Mouse (Mus musculus): ENCODE measurements around the gene Ube4a.
A peak's percentile ranks its signal among the peaks of the same experiment; 100 is the strongest.

DNA sequence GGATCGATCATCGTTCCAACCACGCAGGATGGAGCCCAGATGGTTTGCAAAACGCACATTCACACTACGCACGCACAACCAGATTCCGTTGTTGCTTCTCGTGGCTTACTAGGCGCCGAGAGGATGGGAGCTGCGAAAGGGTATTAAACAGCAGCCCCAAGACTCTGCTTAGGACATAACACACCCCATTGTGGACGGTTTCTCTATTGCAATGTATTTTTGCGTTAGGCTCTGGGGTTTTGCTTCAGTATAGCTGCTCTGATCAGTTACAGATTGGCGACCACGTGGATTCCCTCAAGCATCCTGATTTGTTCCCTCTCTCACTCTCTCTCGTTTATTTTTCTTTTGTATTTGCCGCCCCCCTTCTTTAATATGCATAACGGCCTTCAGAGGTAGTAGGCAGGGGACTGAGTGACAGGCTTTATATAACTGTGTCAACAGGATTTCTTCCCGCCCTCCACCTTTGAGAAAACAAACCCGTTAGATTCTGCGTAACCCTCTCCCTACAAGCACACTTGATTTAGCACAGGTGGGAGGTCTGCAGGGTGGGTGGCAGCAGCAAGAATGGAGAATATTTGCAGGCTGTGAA lies 82.3 kb downstream of the Ube4a start:
- TF ChIP-seq CTCF (IDR thresholded peaks at IDR 0.05; ENCODE audit: extremely low read depth, insufficient read depth, low read length), result 0 out of 2 replicates have a peak, but pooled peaks have one; percentile 0
- TF ChIP-seq POLR2A (IDR thresholded peaks at IDR 0.05; ENCODE audit: extremely low read depth, insufficient read depth, low read length), result no peak
